Mouse (Mus musculus) forebrain, embryonic 11.5 days (tissue): ENCODE measurements around the gene Nol12. TPM values are rescaled to one million over a fixed set of nuclear protein-coding genes. Genes with fewer than 3 reads are reported as not detected.

Experiments
- ATAC-seq: fragments of 200-750 bp; cut with Nextera tagmentation; replicated peaks from 2 replicates; pipeline ENCODE4 v1.8.0; 2017; ENCODE audit warnings: moderate TSS enrichment; ENCODE audit not compliant: low FRiP score
- DNase-seq: peaks from one replicate; pipeline ENCODE4 v3.0.0-alpha.2; 2017; ENCODE audit warnings: low spot score
- H3K27ac ChIP-seq: fragments of 300-500 bp; sonication (generic); 2 replicates; pipeline ENCODE4 v1.5.1; 2014; ENCODE audit warnings: low read depth, low read length
- H3K27me3 ChIP-seq: fragments of 300-500 bp; sonication (generic); 2 replicates; pipeline ENCODE4 v1.6.1; 2014; ENCODE audit warnings: mild to moderate bottlenecking, low read length, mixed read lengths; ENCODE audit not compliant: control insufficient read depth, insufficient read depth
- H3K36me3 ChIP-seq: fragments of 300-500 bp; sonication (generic); 2 replicates; pipeline ENCODE4 v1.6.1; 2014; ENCODE audit warnings: mild to moderate bottlenecking, low read length, moderate library complexity, mixed read lengths; ENCODE audit not compliant: control insufficient read depth, insufficient read depth
- H3K4me1 ChIP-seq: fragments of 300-500 bp; sonication (generic); replicated peaks from 2 replicates; pipeline ENCODE4 v1.6.1; 2014; ENCODE audit warnings: low read length, mixed read lengths; ENCODE audit not compliant: control insufficient read depth, insufficient read depth
- H3K4me2 ChIP-seq: fragments of 300-500 bp; sonication (generic); 2 replicates; pipeline ENCODE4 v1.6.1; 2014; ENCODE audit warnings: low read depth, mild to moderate bottlenecking, low read length, moderate library complexity, mixed read lengths; ENCODE audit not compliant: severe bottlenecking
- H3K4me3 ChIP-seq: fragments of 300-500 bp; sonication (generic); 2 replicates; pipeline ENCODE4 v1.5.1; 2014; ENCODE audit warnings: low read depth, low read length
- H3K9ac ChIP-seq: fragments of 300-500 bp; sonication (generic); 2 replicates; pipeline ENCODE4 v1.6.1; 2014; ENCODE audit warnings: low read length
- H3K9me3 ChIP-seq: fragments of 300-500 bp; sonication (generic); 2 replicates; pipeline ENCODE4 v1.6.1; 2016; ENCODE audit warnings: low read length, mixed read lengths; ENCODE audit not compliant: control insufficient read depth
- WGBS: fragments of 180-500 bp; shearing (Covaris S2); extraction: QIAGEN DNeasy Blood & Tissue Kit; methylation state at CpG from one replicate; pipeline ENCODE4 v1.1.7; 2014; 5-methylcytosine and 5-hydroxymethylcytosine counted together
- polyA plus RNA-seq: library from polyadenylated mRNA; unstranded; fragments of >200 nt; fragmentation: Nextera tagmentation; extraction: Ambion mirVana; gene quantifications from 2 replicates; pipeline ENCODE4 v1.2.1, GENCODE M21; 2014

Gene Nol12
- polyA plus RNA-seq, 1 experiment from 2014 or later = 56.8 TPM

- WGBS = under 1% methylated on average over 51 of the region's 51 CpGs
- Histone ChIP-seq H3K27ac (peak within 1 kb of the TSS; percentile 89), H3K4me3 (peak within 1 kb of the TSS; percentile 71), H3K27me3 (no peaks in the 10 kb centered on the region), H3K9ac (peak within 1 kb of the TSS; percentile 85), H3K4me2 (peak within 1 kb of the TSS; percentile 94), H3K4me1 (peaks cover 14% of the 10 kb centered on the region), H3K9me3 (no peaks in the 10 kb centered on the region), H3K36me3 (no peaks in the 10 kb centered on the region; the same call in 1 of the 2 replicates)
- peak; percentile 99 for DNase-seq
- peak; percentile 94 for ATAC-seq
Measured at GRCm38 (mm10) chr15:78913632-78914090, 21.1 kb upstream of the Nol12 start, which contains the start of gene Pdxp. TSS of gene Pdxp (plus strand) at chr15:78913919.

GRCm38 (mm10) chr15:78914091-78914822 is 20.5 kb upstream of the Nol12 start:
- ATAC-seq (peak; percentile 62), DNase-seq (no peak)
- Histone ChIP-seq H3K9me3 (no peaks in the 10 kb centered on the region), H3K4me2 (peak overlapping the region; percentile 94), H3K9ac (peak overlapping the region; percentile 85), H3K36me3 (no peaks in the 10 kb centered on the region; the same call in 1 of the 2 replicates), H3K27ac (peak overlapping the region; percentile 89), H3K27me3 (no peaks in the 10 kb centered on the region), H3K4me1 (peaks cover 14% of the 10 kb centered on the region), H3K4me3 (peak overlapping the region; percentile 71)
- WGBS = under 1% methylated on average over 82 of the region's 87 CpGs

DNA sequence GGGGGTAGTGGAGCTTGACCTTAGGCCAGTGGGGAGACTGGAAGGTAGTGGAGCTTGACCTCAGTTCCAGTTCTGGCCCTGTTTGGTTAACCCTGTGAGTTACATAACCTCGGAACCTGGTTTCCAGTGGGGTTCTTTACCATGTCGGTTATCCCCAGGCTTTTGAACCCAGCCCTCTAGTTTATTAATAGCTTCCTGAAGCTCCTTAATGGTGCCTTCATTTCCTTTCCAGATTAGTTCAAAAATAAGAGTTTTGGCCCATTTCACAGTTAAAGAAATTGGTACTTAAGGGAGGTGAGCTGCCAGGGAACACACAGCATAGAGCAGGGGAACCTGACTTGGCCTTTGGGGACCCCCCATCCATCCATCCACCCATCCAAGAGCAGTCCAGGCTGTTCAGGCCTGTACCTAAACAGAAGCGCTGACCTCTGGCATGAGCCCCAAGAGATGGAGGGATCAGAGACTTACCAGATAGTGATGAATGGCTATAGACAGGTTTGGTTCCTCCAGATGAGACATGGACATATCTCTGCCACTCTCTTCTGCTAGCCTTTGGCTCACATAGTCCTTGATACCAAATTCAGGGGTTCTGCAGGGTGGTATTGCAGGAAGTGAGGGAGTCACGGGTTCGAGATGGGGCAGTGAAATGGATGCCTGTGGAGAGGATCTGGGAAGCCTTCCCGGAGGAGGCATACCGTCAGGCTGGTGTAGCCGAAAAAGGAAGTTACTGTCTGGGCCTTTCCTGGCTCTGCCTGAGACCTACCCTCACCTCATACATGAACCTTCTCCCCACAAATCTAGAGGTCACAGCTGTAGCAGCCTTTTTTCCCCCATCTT is 19.7 kb upstream of the Nol12 start:
- WGBS = 52% methylated on average over 8 of the region's 8 CpGs
- H3K9ac ChIP-seq = peak overlapping the region; percentile 85
- no peaks in the 10 kb centered on the region; the same call in 1 of the 2 replicates for H3K36me3 ChIP-seq
- H3K27me3 ChIP-seq = no peaks in the 10 kb centered on the region
- H3K27ac ChIP-seq = no peak overlapping the region
- peak overlapping the region; percentile 94 for H3K4me2 ChIP-seq
- DNase-seq (no peak), ATAC-seq (no peak)
- H3K4me3 ChIP-seq = peak overlapping the region; percentile 71
- peaks cover 14% of the 10 kb centered on the region for H3K4me1 ChIP-seq
- H3K9me3 ChIP-seq = no peaks in the 10 kb centered on the region

DNA sequence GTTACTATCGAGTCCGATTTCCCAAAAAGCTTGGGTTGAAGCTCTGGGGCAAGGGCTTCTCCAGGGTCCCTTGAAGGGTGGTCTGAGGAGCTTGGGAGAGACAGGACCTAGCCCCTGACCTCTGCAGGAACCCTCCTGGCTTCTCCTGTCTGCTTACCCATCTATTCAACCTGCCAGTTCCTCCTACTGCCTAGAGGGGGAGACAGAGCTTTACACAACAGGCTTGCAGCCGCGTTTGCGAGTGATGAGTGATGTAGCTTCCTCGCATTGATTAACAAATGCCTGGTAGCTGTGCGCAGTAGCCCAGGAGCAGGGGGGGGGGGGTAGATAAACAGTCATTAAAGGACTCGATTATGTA is 19.1 kb upstream of the Nol12 start:
- DNase-seq (peak; percentile 77), ATAC-seq (peak; percentile 28)
- H3K27me3 ChIP-seq = no peaks in the 10 kb centered on the region
- H3K4me3 ChIP-seq = peak overlapping the region; percentile 71; the same call in 1 of the 2 replicates
- no peaks in the 10 kb centered on the region for H3K9me3 ChIP-seq
- H3K4me2 ChIP-seq = peak overlapping the region; percentile 94
- no peaks in the 10 kb centered on the region; the same call in 1 of the 2 replicates for H3K36me3 ChIP-seq
- peak overlapping the region; percentile 39 for H3K9ac ChIP-seq
- H3K27ac ChIP-seq = no peak overlapping the region
- WGBS = 9% methylated on average over 8 of the region's 8 CpGs
- H3K4me1 ChIP-seq = peaks cover 14% of the 10 kb centered on the region

DNA sequence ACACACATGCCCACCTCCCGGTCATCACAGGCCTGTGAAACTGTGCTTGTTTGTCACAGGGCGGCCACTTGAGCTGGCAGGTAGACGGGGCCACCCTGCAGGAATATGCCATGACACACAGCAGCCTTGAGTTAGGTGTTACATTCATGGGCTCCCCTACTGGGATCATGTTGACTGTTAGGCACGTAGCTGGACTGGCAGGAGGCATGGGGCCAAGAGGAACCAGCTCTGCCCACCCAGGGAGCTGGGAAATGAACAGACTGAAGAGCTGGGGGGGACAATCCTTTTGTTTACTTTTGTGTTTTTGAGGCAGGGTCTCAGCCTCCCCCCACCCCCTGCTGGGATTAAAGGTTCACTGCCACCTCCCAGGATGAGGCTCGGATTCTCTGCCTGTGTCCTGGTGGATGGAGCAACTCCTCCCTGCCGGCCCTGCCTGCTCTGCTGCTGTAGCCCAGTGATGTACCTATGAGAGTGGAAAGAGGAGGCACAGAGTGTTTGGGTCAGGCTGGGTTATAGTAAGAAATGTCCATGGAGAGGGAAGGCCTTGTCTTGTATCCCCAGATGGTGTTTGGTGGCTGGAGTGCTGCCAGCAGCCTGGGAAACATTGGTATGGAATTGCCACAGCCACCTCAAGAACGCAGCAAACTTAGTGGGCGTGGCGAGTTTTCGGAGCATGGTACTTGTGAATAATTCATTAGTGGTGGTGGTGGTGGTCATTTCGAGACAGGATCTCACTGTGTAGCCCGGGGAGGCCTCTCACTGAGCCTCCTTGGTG is 18.5 kb upstream of the Nol12 start:
- no peak overlapping the region for H3K27ac ChIP-seq
- WGBS = 64% methylated on average over 12 of the region's 12 CpGs
- H3K9ac ChIP-seq = peak overlapping the region; percentile 44
- peak overlapping the region; percentile 71 for H3K4me3 ChIP-seq
- H3K36me3 ChIP-seq = no peaks in the 10 kb centered on the region; the same call in 1 of the 2 replicates
- peak overlapping the region; percentile 94 for H3K4me2 ChIP-seq
- ATAC-seq (no peak), DNase-seq (no peak)
- H3K27me3 ChIP-seq = no peaks in the 10 kb centered on the region
- peaks cover 14% of the 10 kb centered on the region for H3K4me1 ChIP-seq
- no peaks in the 10 kb centered on the region for H3K9me3 ChIP-seq

GRCm38 (mm10) chr15:78918126-78918525 is 16.6 kb upstream of the Nol12 start:
- H3K9me3 ChIP-seq = no peaks in the 10 kb centered on the region
- H3K4me3 ChIP-seq = no peak overlapping the region
- ATAC-seq = no peak
- 95% methylated on average over 23 of the region's 23 CpGs for WGBS
- H3K9ac ChIP-seq = no peak overlapping the region
- no peaks in the 10 kb centered on the region; the same call in 1 of the 2 replicates for H3K36me3 ChIP-seq
- H3K4me1 ChIP-seq = peaks cover 14% of the 10 kb centered on the region
- no peak overlapping the region for H3K4me2 ChIP-seq
- H3K27ac ChIP-seq = no peak overlapping the region
- no peaks in the 10 kb centered on the region for H3K27me3 ChIP-seq
- no peak for DNase-seq

- H3K9ac ChIP-seq = no peak overlapping the region
- 87% methylated on average over 12 of the region's 12 CpGs for WGBS
- no peaks in the 10 kb centered on the region for H3K27me3 ChIP-seq
- no peak overlapping the region for H3K4me2 ChIP-seq
- peaks cover 12% of the 10 kb centered on the region for H3K4me1 ChIP-seq
- ATAC-seq (no peak), DNase-seq (no peak)
- H3K36me3 ChIP-seq = no peaks in the 10 kb centered on the region; the same call in 1 of the 2 replicates
- no peak overlapping the region for H3K4me3 ChIP-seq
- H3K27ac ChIP-seq = no peak overlapping the region
- no peaks in the 10 kb centered on the region for H3K9me3 ChIP-seq
Measured at GRCm38 (mm10) chr15:78919914-78920313, 14.8 kb upstream of the Nol12 start.

- Histone ChIP-seq H3K4me2 (no peak overlapping the region), H3K27me3 (peaks cover 4% of the 10 kb centered on the region; the same call in 1 of the 2 replicates), H3K4me3 (no peak overlapping the region), H3K4me1 (peaks cover 14% of the 10 kb centered on the region), H3K9ac (no peak overlapping the region), H3K9me3 (no peaks in the 10 kb centered on the region), H3K36me3 (no peaks in the 10 kb centered on the region; the same call in 1 of the 2 replicates), H3K27ac (no peak overlapping the region)
- 88% methylated on average over 7 of the region's 7 CpGs for WGBS
- ATAC-seq (no peak), DNase-seq (no peak)
Measured at GRCm38 (mm10) chr15:78922700-78923099, 12.0 kb upstream of the Nol12 start.
